Mouse (Mus musculus) cerebellum, adult 2 months (tissue): Measurements from ENCODE around the gene Kpnb1. TPM values are rescaled to one million over a fixed set of nuclear protein-coding genes. Genes with fewer than 3 reads are reported as not detected.

Experiments used
- DNase-seq, 2 experiments: peaks; one replicate each; pipeline ENCODE4 v3.0.0; 2021
- H3K27ac ChIP-seq: fragments of 200-500 bp; 2 replicates; pipeline ENCODE4 v1.5.1; 2012; ENCODE audit warnings: low read length, control low read depth, inconsistent platforms; ENCODE audit not compliant: insufficient read depth
- H3K27me3 ChIP-seq: fragments of 200-500 bp; 2 replicates; pipeline ENCODE4 v1.6.1; 2012; ENCODE audit warnings: inconsistent platforms, mild to moderate bottlenecking, low read length, moderate library complexity; ENCODE audit not compliant: control insufficient read depth, insufficient read depth
- H3K4me1 ChIP-seq: fragments of 200-500 bp; 2 replicates; pipeline ENCODE4 v1.6.1; 2011; ENCODE audit warnings: low read length; ENCODE audit not compliant: control insufficient read depth, insufficient read depth
- H3K4me3 ChIP-seq: fragments of 200-500 bp; replicated peaks from 2 replicates; pipeline ENCODE3; 2011; ENCODE audit warnings: mild to moderate bottlenecking, low read depth, low read length, control low read depth; ENCODE audit not compliant: insufficient read depth
- CTCF ChIP-seq: fragments of 200-500 bp; IDR thresholded peaks from 2 replicates; pipeline ENCODE4 v1.5.1; 2011; ENCODE audit warnings: low read depth, mild to moderate bottlenecking, control low read depth, low read length, moderate library complexity, borderline replicate concordance; ENCODE audit not compliant: insufficient read depth
- POLR2A ChIP-seq: fragments of 200-500 bp; IDR thresholded peaks from 2 replicates; pipeline ENCODE4 v1.6.1; 2011; ENCODE audit warnings: low read length, control low read depth, borderline replicate concordance; ENCODE audit not compliant: insufficient read depth
- WGBS: fragments of 180-500 bp; shearing (Covaris S2); methylation state at CpG from one replicate; pipeline ENCODE4 v1.1.7; 2018; 5-methylcytosine and 5-hydroxymethylcytosine counted together
- polyA plus RNA-seq: library from polyadenylated mRNA; depleted of rRNA; stranded (reverse); fragments of >200 nt; gene quantifications from 2 replicates; pipeline ENCODE4 v1.2.3, GENCODE M21; 2012

Gene Kpnb1
- polyA plus RNA-seq, 1 experiment = 82.0 TPM

- 3% methylated on average over 32 of the region's 32 CpGs for WGBS
- TF ChIP-seq CTCF = no peak
- no peak for TF ChIP-seq POLR2A
Measured at GRCm38 (mm10) chr11:97126645-97127468, 60.8 kb downstream of the Kpnb1 start.

GRCm38 (mm10) chr11:97124266-97125036, 63.2 kb downstream of the Kpnb1 start:
- no peak for DNase-seq
- H3K4me1 ChIP-seq = no peaks in the 10 kb centered on the region
- H3K27ac ChIP-seq = no peak overlapping the region
- WGBS = 69% methylated on average over 10 of the region's 10 CpGs
- TF ChIP-seq POLR2A = no peak
- TF ChIP-seq CTCF = no peak
- H3K27me3 ChIP-seq = no peaks in the 10 kb centered on the region
- H3K4me3 ChIP-seq = no peak overlapping the region

More at GRCm38 (mm10) chr11:97126645-97127468, 60.8 kb downstream of the Kpnb1 start:
- Histone ChIP-seq H3K4me3 (peak overlapping the region; percentile 44), H3K27me3 (no peaks in the 10 kb centered on the region), H3K4me1 (no peaks in the 10 kb centered on the region), H3K27ac (no peak overlapping the region)
- DNase-seq = no peak

DNA sequence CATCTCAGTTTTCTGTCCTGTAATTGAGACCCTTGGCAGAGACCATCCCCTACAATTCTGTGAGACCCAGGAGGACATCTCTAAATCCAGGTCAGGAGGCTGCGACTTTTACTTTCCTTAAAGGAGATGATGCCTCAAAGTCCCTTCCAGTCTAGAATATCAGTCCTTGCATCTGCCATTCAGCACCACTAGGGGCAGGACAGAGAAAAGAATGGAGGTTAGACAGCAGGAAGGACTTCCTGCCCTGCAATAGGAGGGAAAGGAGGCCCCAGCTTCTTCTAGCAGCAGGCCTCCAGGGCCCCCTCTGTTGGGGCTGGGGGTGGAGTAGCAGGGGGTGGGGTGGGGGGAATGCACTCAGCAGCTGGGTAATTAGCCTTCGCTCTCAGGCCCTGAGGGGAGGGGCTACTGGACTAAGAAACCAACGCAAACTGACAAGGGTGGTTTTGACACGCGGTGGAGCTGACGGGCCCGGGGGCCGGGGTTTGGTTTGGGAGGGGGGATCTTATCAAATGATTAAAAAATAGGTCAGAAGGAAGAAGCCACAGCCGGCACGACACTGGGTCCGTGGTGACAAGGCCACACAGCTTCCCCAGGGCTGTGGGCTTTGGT, 64.3 kb downstream of the Kpnb1 start:
- DNase-seq = no peak
- H3K4me3 ChIP-seq = no peak overlapping the region
- no peak overlapping the region for H3K27ac ChIP-seq
- WGBS = 27% methylated on average over 11 of the region's 11 CpGs
- no peak for TF ChIP-seq POLR2A
- TF ChIP-seq CTCF = no peak
- H3K27me3 ChIP-seq = no peaks in the 10 kb centered on the region
- no peaks in the 10 kb centered on the region for H3K4me1 ChIP-seq

GRCm38 (mm10) chr11:97120641-97121040, 67.0 kb downstream of the Kpnb1 start:
- Histone ChIP-seq H3K27ac (no peak overlapping the region), H3K4me3 (no peak overlapping the region), H3K4me1 (no peaks in the 10 kb centered on the region), H3K27me3 (no peaks in the 10 kb centered on the region)
- no peak for DNase-seq
- 45% methylated on average over 3 of the region's 3 CpGs for WGBS
- no peak for TF ChIP-seq CTCF
- no peak for TF ChIP-seq POLR2A

DNA sequence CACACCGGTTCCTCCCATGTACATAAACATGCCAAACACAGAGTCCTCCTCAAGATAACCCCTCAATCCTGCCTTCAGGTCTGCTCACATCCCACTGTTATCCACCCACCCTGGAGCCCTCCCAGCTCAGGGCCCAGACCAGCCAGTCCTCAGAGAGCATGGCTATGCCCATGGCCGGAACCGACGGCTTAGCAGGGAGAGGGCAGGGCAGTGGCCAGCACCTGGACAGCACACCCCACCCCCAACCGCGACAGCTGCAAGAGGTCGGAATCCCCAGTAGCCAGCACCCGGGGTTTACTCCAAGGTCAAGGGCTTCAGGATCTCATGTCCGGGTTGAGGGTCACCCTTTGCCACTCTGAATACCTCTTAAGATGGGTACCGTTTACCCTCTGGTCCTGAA, 67.5 kb downstream of the Kpnb1 start:
- no peak for DNase-seq
- no peak for TF ChIP-seq CTCF
- TF ChIP-seq POLR2A = no peak
- H3K27ac ChIP-seq = no peak overlapping the region
- no peaks in the 10 kb centered on the region for H3K4me1 ChIP-seq
- WGBS = 55% methylated on average over 10 of the region's 10 CpGs
- H3K4me3 ChIP-seq = no peak overlapping the region
- H3K27me3 ChIP-seq = no peaks in the 10 kb centered on the region

DNA sequence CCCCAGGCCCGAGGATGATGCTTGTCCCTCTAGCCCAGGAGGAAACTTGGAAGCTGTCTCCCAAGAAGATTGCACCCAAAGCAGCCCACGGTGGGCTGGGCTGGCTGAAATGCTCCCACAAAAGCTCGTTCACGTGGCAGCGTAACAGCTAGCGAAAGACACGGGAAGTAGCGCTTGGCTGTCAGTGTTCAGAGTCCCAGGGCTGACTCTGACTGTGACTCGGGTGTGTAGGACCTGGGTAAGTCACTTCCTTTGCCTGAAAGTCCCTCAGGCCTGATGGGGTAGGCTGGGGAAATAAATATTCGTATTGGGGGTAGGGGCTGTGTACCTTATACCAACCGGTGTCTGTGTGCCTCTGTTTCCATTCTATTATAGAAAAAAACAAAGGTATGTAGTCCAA, 71.9 kb downstream of the Kpnb1 start:
- 17% methylated on average over 11 of the region's 11 CpGs for WGBS
- Histone ChIP-seq H3K27me3 (peaks cover 2% of the 10 kb centered on the region; the same call in 1 of the 2 replicates), H3K27ac (no peak overlapping the region), H3K4me3 (no peak overlapping the region), H3K4me1 (no peaks in the 10 kb centered on the region)
- TF ChIP-seq CTCF (no peak), POLR2A (no peak)
- DNase-seq = no peak

- no peak within 1 kb of the TSS for H3K27ac ChIP-seq
- H3K27me3 ChIP-seq = peaks cover 2% of the 10 kb centered on the region; the same call in 1 of the 2 replicates
- WGBS = 1% methylated on average over 87 of the region's 87 CpGs
- no peak for TF ChIP-seq POLR2A
- TF ChIP-seq CTCF = no peak
- DNase-seq = no peak
- H3K4me3 ChIP-seq = no peak within 1 kb of the TSS
- H3K4me1 ChIP-seq = no peaks in the 10 kb centered on the region
Measured at GRCm38 (mm10) chr11:97114671-97115601, 72.7 kb downstream of the Kpnb1 start, which contains the start of gene Tbx21. Tbx21 (minus strand) TSS chr11:97115331.
